Mouse (Mus musculus): ENCODE results near the gene B3galt5.

- TF ChIP-seq CTCF (IDR thresholded peaks at IDR 0.05) (no peak), EP300 (IDR thresholded peaks at IDR 0.05) (no peak)
These were observed 67.8 kb downstream of the B3galt5 start for GRCm38 (mm10) chr16:96303356-96303755.

Measured in lung, postnatal 0 days (tissue).